Mouse (Mus musculus) intestine, embryonic 16.5 days (tissue): Measurements from ENCODE around the gene Ksr1. TPM values are rescaled to one million over a fixed set of nuclear protein-coding genes. Genes with fewer than 3 reads are reported as not detected.

Experiments used
- ATAC-seq: fragments of 200-750 bp; cut with Nextera tagmentation; 2 replicates; pipeline ENCODE4 v1.8.0; 2017; ENCODE audit warnings: moderate TSS enrichment, moderate library complexity
- H3K27ac ChIP-seq: fragments of 300-500 bp; sonication (generic); 2 replicates; pipeline ENCODE4 v1.5.1; 2014; ENCODE audit warnings: mild to moderate bottlenecking, low read length
- H3K27me3 ChIP-seq: fragments of 300-500 bp; sonication (generic); replicated peaks from 2 replicates; pipeline ENCODE4 v1.6.1; 2014; ENCODE audit warnings: low read length, control low read depth, mixed read lengths; ENCODE audit not compliant: control insufficient read depth, insufficient read depth
- H3K36me3 ChIP-seq: fragments of 300-500 bp; sonication (generic); 2 replicates; pipeline ENCODE4 v1.6.1; 2014; ENCODE audit warnings: low read length, control low read depth; ENCODE audit not compliant: control insufficient read depth, insufficient read depth
- H3K4me1 ChIP-seq: fragments of 300-500 bp; sonication (generic); 2 replicates; pipeline ENCODE4 v1.6.1; 2014; ENCODE audit warnings: low read length, control low read depth, mixed read lengths; ENCODE audit not compliant: control insufficient read depth, insufficient read depth
- H3K4me2 ChIP-seq: fragments of 300-500 bp; sonication (generic); 2 replicates; pipeline ENCODE4 v1.6.1; 2014; ENCODE audit warnings: low read depth, low read length, control low read depth
- H3K4me3 ChIP-seq: fragments of 300-500 bp; sonication (generic); 2 replicates; pipeline ENCODE4 v1.5.1; 2014; ENCODE audit warnings: mild to moderate bottlenecking, low read length
- H3K9ac ChIP-seq: fragments of 300-500 bp; sonication (generic); 2 replicates; pipeline ENCODE4 v1.6.1; 2014; ENCODE audit warnings: low read depth, low read length
- H3K9me3 ChIP-seq: fragments of 300-500 bp; sonication (generic); 2 replicates; pipeline ENCODE4 v1.6.1; 2016; ENCODE audit warnings: low read length, control low read depth; ENCODE audit not compliant: control insufficient read depth
- WGBS: fragments of 180-500 bp; shearing (Covaris S2); extraction: QIAGEN DNeasy Blood & Tissue Kit; methylation state at CpG from one replicate; pipeline ENCODE4 v1.1.7; 2014; 5-methylcytosine and 5-hydroxymethylcytosine counted together
- polyA plus RNA-seq: library from polyadenylated mRNA; unstranded; fragments of >200 nt; fragmentation: Nextera tagmentation; extraction: Ambion mirVana; gene quantifications from 2 replicates; pipeline ENCODE4 v1.2.1, GENCODE M21; 2015

Gene Ksr1
- polyA plus RNA-seq, 1 experiment from 2014 or later, result 4.1 TPM

- 61% methylated on average over 5 of the region's 5 CpGs for WGBS
Measured at GRCm38 (mm10) chr11:79152696-79153095, 6.5 kb upstream of the Ksr1 start.

DNA sequence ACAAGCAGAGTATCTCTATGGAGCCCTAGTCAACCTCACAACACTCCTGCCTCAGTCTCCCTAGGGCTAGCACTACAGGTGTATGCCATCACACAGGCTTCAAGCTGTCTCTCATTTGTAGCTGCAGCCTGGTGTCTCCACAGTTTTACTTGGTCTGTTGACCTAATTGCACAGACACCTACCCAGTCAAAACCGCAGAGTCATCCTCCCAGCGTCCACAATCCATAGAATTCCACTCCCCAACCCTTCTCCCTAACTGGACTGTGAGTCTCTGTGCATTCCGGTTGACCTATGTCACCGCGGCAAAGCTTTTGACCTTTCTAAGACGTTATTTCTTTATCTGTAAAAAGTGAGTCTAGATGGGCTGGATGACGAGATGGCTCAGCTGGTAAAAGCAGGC lies 5.7 kb upstream of the Ksr1 start:
- no peaks in the 10 kb centered on the region for H3K27me3 ChIP-seq
- no peak overlapping the region for H3K4me2 ChIP-seq
- no peaks in the 10 kb centered on the region for H3K9me3 ChIP-seq
- no peak overlapping the region for H3K4me3 ChIP-seq
- no peak overlapping the region for H3K27ac ChIP-seq
- H3K9ac ChIP-seq, result no peak overlapping the region
- no peaks in the 10 kb centered on the region for H3K36me3 ChIP-seq
- 78% methylated on average over 7 of the region's 7 CpGs for whole genome bisulfite sequencing
- H3K4me1 ChIP-seq, result peaks cover 3% of the 10 kb centered on the region; the same call in 1 of the 2 replicates
- ATAC-seq, result no peak

More at GRCm38 (mm10) chr11:79152696-79153095, 6.5 kb upstream of the Ksr1 start:
- H3K4me3 ChIP-seq, result no peak overlapping the region
- H3K9ac ChIP-seq, result no peak overlapping the region
- H3K27me3 ChIP-seq, result no peaks in the 10 kb centered on the region
- H3K9me3 ChIP-seq, result no peaks in the 10 kb centered on the region
- H3K4me1 ChIP-seq, result peaks cover 3% of the 10 kb centered on the region; the same call in 1 of the 2 replicates
- H3K36me3 ChIP-seq, result no peaks in the 10 kb centered on the region
- no peak overlapping the region; the same call in 1 of the 2 replicates for H3K27ac ChIP-seq
- H3K4me2 ChIP-seq, result no peak overlapping the region
- peak; percentile 54 for ATAC-seq

GRCm38 (mm10) chr11:79150301-79150700 lies 4.1 kb upstream of the Ksr1 start:
- H3K4me3 ChIP-seq, result no peak overlapping the region
- no peak overlapping the region for H3K9ac ChIP-seq
- H3K4me2 ChIP-seq, result no peak overlapping the region
- ATAC-seq, result no peak
- H3K9me3 ChIP-seq, result no peaks in the 10 kb centered on the region
- H3K27me3 ChIP-seq, result no peaks in the 10 kb centered on the region
- H3K27ac ChIP-seq, result no peak overlapping the region
- H3K4me1 ChIP-seq, result peaks cover under 1% of the 10 kb centered on the region; the same call in 1 of the 2 replicates
- WGBS, result 55% methylated on average over 3 of the region's 3 CpGs
- H3K36me3 ChIP-seq, result no peaks in the 10 kb centered on the region

- no peaks in the 10 kb centered on the region for H3K36me3 ChIP-seq
- no peak overlapping the region for H3K9ac ChIP-seq
- no peaks in the 10 kb centered on the region for H3K27me3 ChIP-seq
- H3K27ac ChIP-seq, result no peak overlapping the region
- no peak overlapping the region for H3K4me2 ChIP-seq
- H3K9me3 ChIP-seq, result no peaks in the 10 kb centered on the region
- peaks cover 9% of the 10 kb centered on the region; the same call in 1 of the 2 replicates for H3K4me1 ChIP-seq
- 82% methylated on average over 4 of the region's 4 CpGs for WGBS
- no peak for ATAC-seq
- no peak overlapping the region for H3K4me3 ChIP-seq
Measured at GRCm38 (mm10) chr11:79149295-79149694, 3.1 kb upstream of the Ksr1 start.

DNA sequence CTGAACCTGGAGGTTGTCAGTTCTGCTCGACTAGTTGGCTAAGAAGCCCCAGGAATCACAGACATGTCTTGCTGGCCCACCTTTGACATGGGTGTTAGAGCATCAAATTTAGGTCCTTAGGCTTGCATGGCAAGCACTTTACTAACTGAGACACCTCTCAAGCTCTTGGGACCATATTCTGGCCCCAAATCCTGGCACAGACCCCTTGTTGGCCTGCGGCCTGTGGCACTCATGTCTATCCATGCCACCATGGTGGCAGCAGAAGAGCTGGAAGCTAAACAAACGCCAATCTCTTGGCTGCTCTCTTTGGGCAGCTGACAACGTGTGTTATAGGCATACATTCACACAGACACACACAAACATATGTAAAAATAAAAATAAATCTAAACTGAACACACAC lies 2.6 kb upstream of the Ksr1 start:
- Histone ChIP-seq H3K4me3 (no peak overlapping the region), H3K36me3 (no peaks in the 10 kb centered on the region), H3K9ac (no peak overlapping the region), H3K27ac (no peak overlapping the region), H3K27me3 (no peaks in the 10 kb centered on the region), H3K4me1 (peaks cover 14% of the 10 kb centered on the region), H3K4me2 (no peak overlapping the region), H3K9me3 (no peaks in the 10 kb centered on the region)
- 85% methylated on average over 4 of the region's 4 CpGs for WGBS
- ATAC-seq, result no peak

DNA sequence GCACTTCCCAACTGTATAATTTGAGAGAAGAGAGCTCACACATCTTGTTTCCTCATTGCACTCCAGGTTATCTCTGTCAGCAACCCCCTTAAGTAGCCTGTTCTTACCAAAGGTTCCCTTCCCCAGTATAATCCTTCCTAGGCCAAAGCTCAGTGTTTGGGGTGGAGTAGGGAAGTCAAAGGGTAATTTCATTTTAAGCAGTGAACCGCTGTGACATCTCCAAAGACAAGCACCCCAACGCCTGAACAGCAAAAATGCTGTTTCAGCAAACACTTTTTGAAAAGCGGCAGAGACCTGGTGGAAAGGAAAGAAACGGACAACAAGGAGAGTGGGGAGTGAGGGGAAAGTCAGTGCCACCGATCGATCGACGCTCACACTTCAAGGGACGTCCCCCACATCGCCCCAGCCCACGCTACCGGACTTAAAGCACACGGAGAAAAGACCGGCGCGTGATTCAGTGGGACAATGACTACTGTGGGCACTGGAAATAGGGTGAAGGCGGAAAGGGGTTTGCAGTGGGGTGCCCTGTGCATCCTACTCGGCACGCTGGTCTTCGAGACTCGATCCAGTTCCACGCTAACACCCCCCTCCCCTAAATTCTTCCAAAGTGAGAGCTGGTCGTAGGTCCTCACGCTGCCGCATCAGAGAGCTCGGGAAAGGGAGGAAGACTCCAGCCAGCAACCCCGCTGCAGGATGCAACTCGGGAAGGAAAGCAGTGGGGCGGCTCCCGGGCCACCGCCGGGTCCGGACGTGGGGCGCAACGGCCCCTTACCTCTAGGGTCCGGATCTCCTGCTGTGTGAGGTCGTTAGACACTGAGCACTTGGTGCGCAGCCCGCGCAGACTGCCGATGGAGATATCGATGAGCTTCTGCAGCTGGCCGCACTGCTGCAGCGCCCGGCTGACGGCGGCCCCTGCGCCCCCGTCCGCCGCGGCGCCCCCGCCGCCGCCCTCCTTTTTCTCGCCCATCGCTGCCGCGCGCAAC lies 633 bp downstream of the Ksr1 start:
- peaks cover 39% of the 10 kb centered on the region for H3K4me1 ChIP-seq
- peak overlapping the region; percentile 96 for H3K27ac ChIP-seq
- ATAC-seq, result peak; percentile 45
- H3K9ac ChIP-seq, result peak overlapping the region; percentile 96
- under 1% methylated on average over 61 of the region's 62 CpGs for WGBS
- H3K9me3 ChIP-seq, result no peaks in the 10 kb centered on the region
- no peaks in the 10 kb centered on the region for H3K36me3 ChIP-seq
- H3K4me3 ChIP-seq, result peak overlapping the region; percentile 92
- H3K27me3 ChIP-seq, result no peaks in the 10 kb centered on the region
- H3K4me2 ChIP-seq, result peak overlapping the region; percentile 81

DNA sequence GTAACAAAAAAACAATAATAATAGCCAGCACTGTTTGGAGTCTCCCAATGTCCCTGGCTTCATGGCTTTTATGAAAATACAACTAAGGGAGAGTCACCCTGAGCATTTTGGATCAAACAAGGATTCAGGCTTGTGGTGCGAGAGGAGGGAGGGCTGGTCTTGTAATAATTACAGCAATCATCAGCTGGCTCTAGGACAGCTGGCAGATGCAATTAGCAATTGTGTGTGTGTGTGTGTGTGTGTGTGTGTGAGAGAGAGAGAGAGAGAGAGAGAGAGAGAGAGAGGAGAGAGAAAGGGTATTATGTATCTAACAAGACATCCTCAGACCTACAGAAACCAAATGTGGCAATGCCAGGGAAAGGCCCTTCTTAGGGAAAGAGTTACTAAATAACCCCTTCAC lies 1.5 kb downstream of the Ksr1 start:
- H3K27me3 ChIP-seq, result no peaks in the 10 kb centered on the region
- peak overlapping the region; percentile 92 for H3K4me3 ChIP-seq
- H3K9ac ChIP-seq, result peak overlapping the region; percentile 96
- H3K36me3 ChIP-seq, result no peaks in the 10 kb centered on the region
- no peak for ATAC-seq
- H3K4me2 ChIP-seq, result peak overlapping the region; percentile 81
- H3K9me3 ChIP-seq, result no peaks in the 10 kb centered on the region
- H3K27ac ChIP-seq, result peak overlapping the region; percentile 96
- WGBS, result 52% methylated on average over 1 of the region's 1 CpGs
- peaks cover 39% of the 10 kb centered on the region for H3K4me1 ChIP-seq

- Histone ChIP-seq H3K27me3 (no peaks in the 10 kb centered on the region), H3K9me3 (no peaks in the 10 kb centered on the region), H3K4me3 (peak overlapping the region; percentile 92), H3K27ac (no peak overlapping the region), H3K36me3 (no peaks in the 10 kb centered on the region), H3K4me2 (peak overlapping the region; percentile 81), H3K4me1 (peaks cover 39% of the 10 kb centered on the region), H3K9ac (0 out of 2 replicates have a peak overlapping the region, but pooled peaks have one; percentile 96)
- WGBS, result 78% methylated on average over 2 of the region's 2 CpGs
- no peak for ATAC-seq
Measured at GRCm38 (mm10) chr11:79144043-79144591, 2.1 kb downstream of the Ksr1 start.

DNA sequence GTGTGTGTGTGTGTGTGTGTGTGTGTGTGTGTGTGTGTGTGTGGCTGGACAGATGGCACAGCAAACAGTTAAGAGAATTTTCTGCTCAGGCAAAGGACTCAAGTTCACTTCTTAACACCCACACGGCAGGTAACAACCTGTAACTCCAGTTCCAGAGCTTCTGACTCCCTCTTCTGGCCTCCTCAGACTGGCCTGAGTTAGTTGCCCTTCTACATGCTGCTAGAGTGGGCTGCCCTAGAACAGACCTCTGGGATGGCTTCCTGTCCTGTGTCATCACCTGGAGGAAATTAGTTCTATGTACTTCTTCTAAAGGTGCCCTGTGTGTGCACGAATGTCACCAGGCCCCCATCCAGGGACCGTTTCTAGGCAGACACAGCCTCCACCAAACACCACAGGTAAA lies 2.9 kb downstream of the Ksr1 start:
- Histone ChIP-seq H3K4me2 (no peak overlapping the region), H3K9me3 (no peaks in the 10 kb centered on the region), H3K27me3 (no peaks in the 10 kb centered on the region), H3K4me3 (no peak overlapping the region), H3K36me3 (no peaks in the 10 kb centered on the region), H3K9ac (no peak overlapping the region), H3K4me1 (peaks cover 45% of the 10 kb centered on the region), H3K27ac (no peak overlapping the region)
- no peak for ATAC-seq
- 74% methylated on average over 3 of the region's 3 CpGs for WGBS
